Mouse (Mus musculus) kidney, embryonic 16.5 days (tissue): ENCODE measurements at regions not wholly inside any gene's neighbourhood (a gene's known extent, or its start where the extent isn't known, plus 50 kb on each side); places are given as distances from the start of the nearest gene placed in this dataset.

ENCODE experiments used
- ATAC-seq: fragments of 200-750 bp; cut with Nextera tagmentation; 2 replicates; pipeline ENCODE4 v1.8.0; 2017; ENCODE audit warnings: moderate TSS enrichment; ENCODE audit not compliant: low FRiP score, low TSS enrichment
- H3K27ac ChIP-seq: fragments of 300-500 bp; sonication (generic); 2 replicates; pipeline ENCODE4 v1.5.1; 2014; ENCODE audit warnings: low read length
- H3K27me3 ChIP-seq: fragments of 300-500 bp; sonication (generic); 2 replicates; pipeline ENCODE4 v1.6.1; 2014; ENCODE audit warnings: low read length, control low read depth, mixed read lengths; ENCODE audit not compliant: insufficient read depth
- H3K36me3 ChIP-seq: fragments of 300-500 bp; sonication (generic); 2 replicates; pipeline ENCODE4 v1.6.1; 2014; ENCODE audit warnings: low read length, control low read depth, mixed read lengths; ENCODE audit not compliant: insufficient read depth
- H3K4me1 ChIP-seq: fragments of 300-500 bp; sonication (generic); 2 replicates; pipeline ENCODE4 v1.6.1; 2014; ENCODE audit warnings: low read length, control low read depth, mixed read lengths; ENCODE audit not compliant: insufficient read depth
- H3K4me2 ChIP-seq: fragments of 300-500 bp; sonication (generic); replicated peaks from 2 replicates; pipeline ENCODE4 v1.6.1; 2014; ENCODE audit warnings: low read depth, low read length
- H3K4me3 ChIP-seq: fragments of 300-500 bp; sonication (generic); 2 replicates; pipeline ENCODE4 v1.5.1; 2014; ENCODE audit warnings: mild to moderate bottlenecking, low read length
- H3K9ac ChIP-seq: fragments of 300-500 bp; sonication (generic); replicated peaks from 2 replicates; pipeline ENCODE4 v1.6.1; 2014; ENCODE audit warnings: low read length
- H3K9me3 ChIP-seq: fragments of 300-500 bp; sonication (generic); 2 replicates; pipeline ENCODE4 v1.6.1; 2016; ENCODE audit warnings: low read length, control low read depth
- WGBS: fragments of 180-500 bp; shearing (Covaris S2); extraction: QIAGEN DNeasy Blood & Tissue Kit; methylation state at CpG from one replicate; pipeline ENCODE4 v1.1.7; 2014; 5-methylcytosine and 5-hydroxymethylcytosine counted together

GRCm38 (mm10) chr4:22970495-22970894 is 482.3 kb upstream of the Pou3f2 start:
- no peak overlapping the region for H3K4me2 ChIP-seq
- ATAC-seq, result no peak
- H3K9ac ChIP-seq, result no peak overlapping the region
- H3K4me3 ChIP-seq, result no peak overlapping the region
- H3K36me3 ChIP-seq, result no peaks in the 10 kb centered on the region
- 4% methylated on average over 5 of the region's 5 CpGs for WGBS
- no peaks in the 10 kb centered on the region for H3K9me3 ChIP-seq
- no peak overlapping the region for H3K27ac ChIP-seq
- no peaks in the 10 kb centered on the region for H3K27me3 ChIP-seq
- H3K4me1 ChIP-seq, result no peaks in the 10 kb centered on the region

- Histone ChIP-seq H3K27ac (no peak overlapping the region), H3K36me3 (no peaks in the 10 kb centered on the region), H3K9ac (no peak overlapping the region), H3K9me3 (no peaks in the 10 kb centered on the region), H3K4me3 (no peak overlapping the region), H3K4me2 (no peak overlapping the region), H3K27me3 (no peaks in the 10 kb centered on the region), H3K4me1 (no peaks in the 10 kb centered on the region)
- 78% methylated on average over 1 of the region's 1 CpGs for WGBS
- ATAC-seq, result no peak
Measured at GRCm38 (mm10) chr4:22949422-22949821, 461.3 kb upstream of the Pou3f2 start.

- no peak overlapping the region for H3K4me3 ChIP-seq
- H3K4me2 ChIP-seq, result no peak overlapping the region
- no peaks in the 10 kb centered on the region for H3K36me3 ChIP-seq
- no peaks in the 10 kb centered on the region for H3K27me3 ChIP-seq
- no peak for ATAC-seq
- no peak overlapping the region for H3K27ac ChIP-seq
- H3K4me1 ChIP-seq, result no peaks in the 10 kb centered on the region
- WGBS, result 89% methylated on average over 4 of the region's 4 CpGs
- H3K9me3 ChIP-seq, result no peaks in the 10 kb centered on the region
- H3K9ac ChIP-seq, result no peak overlapping the region
Measured at GRCm38 (mm10) chr4:22948880-22949279, 460.7 kb upstream of the Pou3f2 start.

- WGBS, result 32% methylated on average over 7 of the region's 7 CpGs
- ATAC-seq, result no peak
Measured at GRCm38 (mm10) chr4:22946788-22947406, 458.7 kb upstream of the Pou3f2 start.

GRCm38 (mm10) chr4:22938302-22938701 is 450.1 kb upstream of the Pou3f2 start:
- H3K4me2 ChIP-seq, result no peak overlapping the region
- 73% methylated on average over 1 of the region's 1 CpGs for whole genome bisulfite sequencing
- H3K4me1 ChIP-seq, result no peaks in the 10 kb centered on the region
- H3K9ac ChIP-seq, result no peak overlapping the region
- H3K27me3 ChIP-seq, result no peaks in the 10 kb centered on the region
- no peak for ATAC-seq
- no peak overlapping the region for H3K27ac ChIP-seq
- no peak overlapping the region for H3K4me3 ChIP-seq
- H3K36me3 ChIP-seq, result no peaks in the 10 kb centered on the region
- no peaks in the 10 kb centered on the region for H3K9me3 ChIP-seq

More at GRCm38 (mm10) chr4:22946788-22947406, 458.7 kb upstream of the Pou3f2 start:
- Histone ChIP-seq H3K27me3 (no peaks in the 10 kb centered on the region), H3K4me1 (no peaks in the 10 kb centered on the region), H3K4me2 (no peak overlapping the region), H3K36me3 (no peaks in the 10 kb centered on the region), H3K9me3 (no peaks in the 10 kb centered on the region), H3K9ac (no peak overlapping the region), H3K4me3 (no peak overlapping the region), H3K27ac (no peak overlapping the region)

- Histone ChIP-seq H3K27me3 (no peaks in the 10 kb centered on the region), H3K36me3 (no peaks in the 10 kb centered on the region), H3K9ac (no peak overlapping the region), H3K4me1 (no peaks in the 10 kb centered on the region), H3K4me3 (no peak overlapping the region), H3K9me3 (no peaks in the 10 kb centered on the region), H3K4me2 (no peak overlapping the region), H3K27ac (no peak overlapping the region)
- 87% methylated on average over 8 of the region's 8 CpGs for WGBS
- ATAC-seq, result no peak
Measured at GRCm38 (mm10) chr4:22924181-22924580, 436.0 kb upstream of the Pou3f2 start.

GRCm38 (mm10) chr4:22914886-22915285 is 426.7 kb upstream of the Pou3f2 start:
- H3K4me2 ChIP-seq, result no peak overlapping the region
- H3K4me3 ChIP-seq, result no peak overlapping the region
- no peak for ATAC-seq
- no peaks in the 10 kb centered on the region for H3K36me3 ChIP-seq
- no peak overlapping the region for H3K9ac ChIP-seq
- no peaks in the 10 kb centered on the region for H3K27me3 ChIP-seq
- no peaks in the 10 kb centered on the region for H3K4me1 ChIP-seq
- no peaks in the 10 kb centered on the region for H3K9me3 ChIP-seq
- 62% methylated on average over 5 of the region's 5 CpGs for WGBS
- no peak overlapping the region for H3K27ac ChIP-seq

GRCm38 (mm10) chr4:22892694-22893046 is 404.5 kb upstream of the Pou3f2 start:
- H3K4me1 ChIP-seq, result no peaks in the 10 kb centered on the region
- no peaks in the 10 kb centered on the region for H3K36me3 ChIP-seq
- no peak overlapping the region for H3K4me3 ChIP-seq
- no peak overlapping the region for H3K9ac ChIP-seq
- no peak overlapping the region for H3K4me2 ChIP-seq
- no peak overlapping the region for H3K27ac ChIP-seq
- H3K27me3 ChIP-seq, result no peaks in the 10 kb centered on the region
- 57% methylated on average over 4 of the region's 4 CpGs for WGBS
- H3K9me3 ChIP-seq, result no peaks in the 10 kb centered on the region
- no peak for ATAC-seq

GRCm38 (mm10) chr4:22891974-22892693 is 404.0 kb upstream of the Pou3f2 start:
- Histone ChIP-seq H3K4me3 (no peak overlapping the region), H3K36me3 (no peaks in the 10 kb centered on the region), H3K9ac (no peak overlapping the region), H3K9me3 (no peaks in the 10 kb centered on the region), H3K27me3 (no peaks in the 10 kb centered on the region), H3K27ac (no peak overlapping the region), H3K4me2 (no peak overlapping the region), H3K4me1 (no peaks in the 10 kb centered on the region)
- no peak for ATAC-seq
- 52% methylated on average over 3 of the region's 3 CpGs for WGBS

GRCm38 (mm10) chr4:22880692-22881091 is 392.5 kb upstream of the Pou3f2 start:
- H3K27me3 ChIP-seq, result no peaks in the 10 kb centered on the region
- H3K9me3 ChIP-seq, result no peaks in the 10 kb centered on the region
- no peak overlapping the region for H3K9ac ChIP-seq
- no peak for ATAC-seq
- no peak overlapping the region for H3K4me3 ChIP-seq
- WGBS, result 31% methylated on average over 7 of the region's 7 CpGs
- no peaks in the 10 kb centered on the region for H3K36me3 ChIP-seq
- no peak overlapping the region for H3K27ac ChIP-seq
- no peak overlapping the region for H3K4me2 ChIP-seq
- H3K4me1 ChIP-seq, result no peaks in the 10 kb centered on the region
